Mouse (Mus musculus): ENCODE results near the gene Glra4.

- no peak for TF ChIP-seq CTCF (IDR thresholded peaks at IDR 0.05; ENCODE audit: low read depth, low read length)
- TF ChIP-seq EP300 (IDR thresholded peaks at IDR 0.05; ENCODE audit: insufficient read depth, low read depth, low read length): no peak
Observed at GRCm38 (mm10) chrX:136740087-136740790, 39.7 kb downstream of the Glra4 start.

All from ES-Bruce4 (cell line).